Mouse (Mus musculus) layer of hippocampus, adult 11-12 months (tissue): ENCODE data around the gene Gm17402.
A peak's percentile ranks its signal among the peaks of the same experiment; 100 is the strongest.

Experiments used
- DNase-seq: peaks from one replicate; pipeline ENCODE4 v3.0.0; 2022; ENCODE audit warnings: low spot score

Gene Gm17402

GRCm38 (mm10) chr3:67375063-67375462, at the start of gene Gm17402:
Gm17402 (minus strand) TSS chr3:67375163.
- DNase-seq = no peak

GRCm38 (mm10) chr3:67378215-67378614, 3.3 kb upstream of the Gm17402 start:
- no peak for DNase-seq

GRCm38 (mm10) chr3:67374360-67374778, 594 bp downstream of the Gm17402 start:
- DNase-seq = no peak

GRCm38 (mm10) chr3:67373872-67374271, 1.1 kb downstream of the Gm17402 start, which contains the start of gene Mlf1:
Mlf1 (plus strand) TSS chr3:67374097.
- DNase-seq = peak; percentile 86

- no peak for DNase-seq
Measured at GRCm38 (mm10) chr3:67372781-67373180, 2.2 kb downstream of the Gm17402 start.

- no peak for DNase-seq
Measured at GRCm38 (mm10) chr3:67372194-67372593, 2.8 kb downstream of the Gm17402 start.

GRCm38 (mm10) chr3:67369407-67370079, 5.4 kb downstream of the Gm17402 start:
- no peak for DNase-seq

GRCm38 (mm10) chr3:67367481-67367880, 7.5 kb downstream of the Gm17402 start:
- no peak for DNase-seq

- no peak for DNase-seq
Measured at GRCm38 (mm10) chr3:67366087-67366892, 8.7 kb downstream of the Gm17402 start.

- DNase-seq = no peak
Measured at GRCm38 (mm10) chr3:67358376-67358775, 16.6 kb downstream of the Gm17402 start.

GRCm38 (mm10) chr3:67352763-67353149, 22.2 kb downstream of the Gm17402 start:
- no peak for DNase-seq

- DNase-seq = peak; percentile 28
Measured at GRCm38 (mm10) chr3:67352128-67352762, 22.7 kb downstream of the Gm17402 start.

- DNase-seq = no peak
Measured at GRCm38 (mm10) chr3:67351406-67352127, 23.4 kb downstream of the Gm17402 start.

GRCm38 (mm10) chr3:67346674-67347073, 28.3 kb downstream of the Gm17402 start:
- DNase-seq = no peak

GRCm38 (mm10) chr3:67344599-67344998, 30.4 kb downstream of the Gm17402 start:
- peak; percentile 46 for DNase-seq

- DNase-seq = no peak
Measured at GRCm38 (mm10) chr3:67343004-67343662, 31.8 kb downstream of the Gm17402 start.

GRCm38 (mm10) chr3:67340921-67341320, 34.0 kb downstream of the Gm17402 start:
- no peak for DNase-seq

- DNase-seq = no peak
Measured at GRCm38 (mm10) chr3:67339558-67339957, 35.4 kb downstream of the Gm17402 start.

GRCm38 (mm10) chr3:67322422-67322821, 52.5 kb downstream of the Gm17402 start:
- DNase-seq = no peak
